Mouse (Mus musculus) retina, embryonic 14.5 days (tissue): ENCODE data around the gene Snd1.
"Not testable (repeated sequence)": the region's sequence is repeated elsewhere in the genome, so short reads cannot be mapped to it uniquely, and the experiment has no call there.

Experiments
- DNase-seq: peaks from one replicate; pipeline ENCODE4 v3.0.0-alpha.2; 2015; ENCODE audit warnings: low spot score

The Snd1 gene

DNA sequence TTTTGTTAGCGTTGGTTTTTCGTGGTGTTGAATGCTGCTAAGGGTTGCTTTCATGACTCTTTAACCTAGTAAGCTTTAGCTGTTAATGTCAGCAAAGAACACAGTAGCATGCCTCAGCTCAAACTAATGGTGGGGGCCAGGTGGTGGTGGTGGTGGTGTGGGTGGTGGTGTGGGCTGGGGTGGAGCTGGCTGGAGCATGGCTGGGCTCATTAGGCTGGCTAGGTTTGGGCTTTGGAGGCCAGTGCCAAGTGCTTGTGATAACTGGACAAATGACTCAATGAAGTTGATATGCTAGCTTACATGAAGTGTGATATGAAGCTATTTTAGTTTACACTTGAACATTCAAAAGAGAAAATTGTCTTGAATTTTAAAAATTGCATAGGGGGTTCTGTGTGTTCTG lies 11.1 kb downstream of the Snd1 start:
- no peak for DNase-seq

GRCm38 (mm10) chr6:28486471-28486870 lies 11.5 kb downstream of the Snd1 start:
- no peak for DNase-seq

DNA sequence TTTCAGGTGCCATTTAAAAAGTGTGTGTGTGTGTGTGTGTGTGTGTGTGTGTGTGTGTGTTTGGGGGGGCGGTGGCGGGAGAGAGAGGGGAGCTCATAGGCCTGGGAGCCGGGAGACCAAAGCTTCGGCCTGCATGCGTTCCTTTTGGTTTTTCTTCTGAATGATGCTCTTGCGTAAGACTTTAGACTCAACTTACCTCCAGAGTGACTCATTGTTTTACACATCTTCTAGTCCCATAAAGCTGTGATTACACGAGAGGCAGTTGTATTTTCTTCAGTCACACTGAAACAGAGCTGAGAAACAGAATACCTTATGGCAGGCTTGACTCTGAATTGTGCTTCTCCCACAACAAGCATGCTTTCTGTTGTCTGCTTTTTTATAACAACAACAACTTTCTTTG lies 12.0 kb downstream of the Snd1 start:
- DNase-seq: no peak

GRCm38 (mm10) chr6:28488204-28488851 lies 13.4 kb downstream of the Snd1 start:
- DNase-seq: no peak

DNA sequence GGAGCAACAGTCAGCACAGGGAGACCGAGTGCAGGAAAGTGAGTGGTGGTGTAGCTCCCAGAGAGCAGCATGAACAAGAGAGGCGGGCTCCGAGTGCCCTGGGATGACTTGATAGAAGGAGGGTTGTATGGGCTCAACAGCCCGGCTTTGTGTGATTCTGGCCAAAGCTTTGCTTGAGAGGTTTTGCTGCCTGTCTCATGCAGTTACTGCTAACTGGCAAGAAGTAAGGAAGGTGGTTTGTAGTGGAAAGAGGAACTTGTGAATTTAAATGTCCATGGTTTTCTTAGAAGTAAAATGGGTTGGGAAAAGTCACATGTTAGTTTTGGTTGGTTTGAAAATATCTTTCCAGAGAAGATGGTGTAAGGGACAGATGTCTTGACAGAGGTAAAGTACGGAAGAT lies 15.7 kb downstream of the Snd1 start:
- no peak for DNase-seq

DNA sequence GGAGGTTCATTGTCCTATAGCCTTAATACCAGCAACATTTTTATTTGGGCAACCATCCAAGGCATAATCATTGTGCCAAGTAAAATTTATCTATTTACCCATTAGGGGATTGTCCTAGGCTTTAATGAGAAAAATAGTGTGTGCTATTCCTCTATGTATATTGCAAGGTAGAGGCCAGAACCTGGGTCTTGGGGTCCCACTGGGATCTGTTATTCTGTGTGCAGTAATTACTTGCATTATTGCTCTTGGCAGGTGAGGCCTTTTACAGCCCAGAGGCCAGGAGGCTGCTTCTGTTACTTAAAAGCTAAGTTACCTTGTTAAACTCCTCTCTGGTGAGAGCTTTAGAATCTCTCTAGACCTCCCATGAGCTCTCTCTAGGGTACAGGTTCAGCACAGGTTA lies 16.3 kb downstream of the Snd1 start:
- no peak for DNase-seq

GRCm38 (mm10) chr6:28497837-28498236 lies 22.9 kb downstream of the Snd1 start:
- no peak for DNase-seq

DNA sequence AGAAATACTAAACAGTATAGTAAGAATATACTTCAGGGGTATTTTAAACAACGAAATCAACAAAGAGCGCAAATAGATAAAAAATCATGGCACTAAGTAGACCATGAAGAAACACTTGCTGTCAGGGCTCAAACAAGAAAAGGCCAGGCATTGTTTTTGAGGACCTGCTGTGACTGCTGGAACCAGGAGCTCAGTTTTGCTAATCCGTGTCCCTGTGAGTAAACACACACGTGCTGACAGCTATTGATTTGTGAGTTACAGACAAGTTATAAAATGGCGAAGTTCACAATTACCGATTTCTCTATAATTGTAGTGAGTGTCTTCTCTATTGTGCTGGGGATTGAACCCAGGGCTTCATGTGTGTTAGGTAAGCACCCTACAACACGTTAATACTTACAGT lies 27.6 kb downstream of the Snd1 start:
- DNase-seq: no peak

DNA sequence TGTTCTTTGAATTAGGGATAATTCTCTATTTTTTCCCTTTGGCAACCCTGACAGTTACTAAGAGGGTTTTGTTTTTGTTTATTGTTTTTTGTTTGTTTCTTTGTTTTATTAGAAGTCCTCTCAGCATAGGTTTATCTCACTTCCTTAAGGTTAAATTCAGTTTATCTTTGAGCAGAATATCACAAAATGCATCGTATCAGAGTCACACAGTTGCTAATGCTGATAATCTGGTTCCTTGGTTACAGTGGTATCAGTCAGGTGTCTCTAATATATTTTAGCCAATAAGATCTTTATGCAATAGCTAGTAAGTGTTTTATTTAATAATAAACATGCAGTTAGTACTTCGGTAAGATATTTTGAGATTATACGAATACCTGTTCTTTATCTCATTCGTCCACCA lies 28.2 kb downstream of the Snd1 start:
- no peak for DNase-seq

DNA sequence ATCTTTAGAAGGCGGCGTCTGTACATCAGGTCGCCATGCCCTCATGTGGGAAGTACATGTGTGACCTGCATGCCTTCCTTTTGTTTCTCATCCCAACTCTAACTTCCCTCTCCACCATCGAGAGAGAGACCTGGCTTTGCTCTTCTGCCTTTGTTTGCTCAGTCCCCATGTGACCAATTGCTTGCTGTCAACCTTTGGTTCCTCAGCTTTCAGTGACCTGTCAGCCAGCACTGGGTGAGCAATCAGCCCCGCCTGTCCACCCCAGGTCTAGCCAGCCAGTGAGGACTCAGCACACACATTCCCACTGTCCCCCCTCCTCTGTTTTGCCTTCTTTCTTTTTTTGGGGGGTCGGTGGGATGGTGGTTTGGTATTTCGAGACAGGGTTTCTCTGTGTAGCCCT lies 29.7 kb downstream of the Snd1 start:
- DNase-seq: no peak

DNA sequence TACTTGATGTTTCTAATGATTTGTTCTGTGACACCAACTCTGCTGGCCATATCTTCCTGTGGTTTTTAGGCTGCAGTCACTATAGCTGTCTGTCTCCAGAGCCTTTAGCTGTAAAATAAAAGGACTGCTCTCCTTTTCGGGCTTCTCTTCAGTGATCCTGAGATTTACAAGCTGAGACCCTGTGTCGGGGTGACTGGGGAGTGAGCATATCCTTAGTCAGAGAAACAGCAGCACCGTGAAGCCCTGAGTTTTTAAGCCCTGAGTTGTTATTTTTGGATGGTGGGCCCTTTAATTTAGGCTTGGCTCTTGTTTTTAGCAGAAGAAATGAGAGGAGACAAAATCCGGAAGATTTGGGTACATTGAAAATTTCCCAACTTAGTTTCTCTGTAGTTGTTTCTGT lies 32.8 kb downstream of the Snd1 start:
- no peak for DNase-seq

DNA sequence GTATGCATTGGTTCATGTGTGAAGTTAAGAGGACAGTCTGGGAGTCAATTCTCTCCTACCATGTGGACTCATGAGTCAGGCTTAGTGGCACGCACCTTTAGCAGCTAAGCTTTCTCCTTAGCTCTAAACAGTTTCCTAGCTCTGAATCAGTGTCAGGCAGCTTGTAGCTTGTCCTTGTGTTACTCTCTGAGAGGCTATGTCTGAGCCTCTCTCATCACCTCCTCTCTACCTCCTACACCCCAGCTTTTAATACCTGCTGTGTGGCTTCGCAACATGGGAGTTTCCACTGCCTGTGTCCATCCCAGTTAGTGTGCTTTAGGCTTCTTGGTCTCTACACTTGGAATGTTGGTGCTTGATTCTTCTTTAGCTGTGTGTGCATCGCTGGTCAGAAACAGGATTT lies 39.3 kb downstream of the Snd1 start:
- DNase-seq: no peak

DNA sequence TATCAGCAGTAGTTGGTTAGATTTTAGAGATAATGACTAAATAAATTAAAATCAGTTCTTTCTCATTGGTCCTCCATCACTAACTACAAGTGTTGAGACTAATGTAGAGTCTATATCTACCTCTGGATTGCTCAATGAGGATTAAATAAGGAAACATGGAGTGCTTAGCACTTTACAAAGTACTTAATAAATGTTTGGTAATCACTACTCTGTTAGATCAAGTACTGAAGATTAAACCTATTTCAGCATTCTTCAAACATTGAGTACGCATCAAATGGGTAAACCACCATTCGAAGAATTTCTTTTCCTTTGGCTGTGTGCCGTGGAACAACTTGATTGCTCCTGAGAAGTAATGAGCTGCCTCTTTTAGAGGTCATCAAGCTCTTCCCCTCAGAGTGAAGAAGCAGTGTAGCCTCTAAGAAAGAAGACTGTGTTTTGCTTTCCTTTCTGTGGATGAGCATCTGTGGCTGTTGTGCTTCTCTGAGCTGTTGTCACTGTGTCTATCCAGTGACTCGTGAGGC lies 40.0 kb downstream of the Snd1 start:
- DNase-seq: no peak

GRCm38 (mm10) chr6:28516618-28517017 lies 41.7 kb downstream of the Snd1 start:
- no peak for DNase-seq

GRCm38 (mm10) chr6:28517050-28517449 lies 42.1 kb downstream of the Snd1 start:
- no peak for DNase-seq

- DNase-seq: no peak
These were observed 44.5 kb downstream of the Snd1 start for GRCm38 (mm10) chr6:28519426-28519825.

- not testable (repeated sequence) for DNase-seq
These were observed 45.8 kb downstream of the Snd1 start for GRCm38 (mm10) chr6:28520787-28521186.

GRCm38 (mm10) chr6:28521416-28521815 lies 46.5 kb downstream of the Snd1 start:
- no peak for DNase-seq

DNA sequence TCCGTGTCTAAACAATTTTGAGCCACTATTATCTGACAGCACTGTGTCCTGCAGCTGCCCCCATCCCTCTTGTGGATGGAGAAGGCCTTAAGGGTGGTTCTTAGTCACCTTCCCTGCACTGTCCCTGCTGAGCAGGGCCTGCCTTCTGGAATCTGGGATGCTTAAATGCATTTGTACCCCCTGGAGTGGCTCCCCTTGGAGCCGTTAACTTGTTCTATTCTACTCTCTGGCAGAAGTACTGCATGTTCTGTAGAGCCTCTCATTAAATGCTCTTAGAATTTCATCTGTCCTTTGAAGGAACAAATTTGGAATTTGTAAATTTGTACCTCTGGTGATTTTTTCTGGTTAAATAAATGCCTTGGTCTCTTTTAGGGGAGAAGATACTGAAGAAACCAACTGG lies 50.6 kb downstream of the Snd1 start:
- no peak for DNase-seq

DNA sequence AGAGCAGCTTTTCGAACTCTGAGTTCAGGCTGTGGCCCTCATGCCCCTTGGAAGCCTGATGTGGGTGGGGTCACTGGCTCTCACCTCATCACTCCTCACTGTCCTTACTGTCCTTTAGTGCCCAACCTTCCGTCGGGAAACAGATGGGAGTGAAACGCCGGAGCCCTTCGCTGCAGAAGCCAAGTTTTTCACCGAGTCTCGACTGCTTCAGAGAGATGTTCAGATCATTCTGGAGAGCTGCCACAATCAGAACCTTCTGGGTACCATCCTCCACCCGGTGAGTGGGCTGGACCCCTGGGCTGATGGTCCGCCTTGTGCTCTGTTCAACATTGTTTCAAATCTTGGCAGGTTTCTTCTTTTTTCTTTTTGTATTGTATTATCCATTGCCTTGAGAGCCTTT lies 52.5 kb downstream of the Snd1 start:
- DNase-seq: no peak

DNA sequence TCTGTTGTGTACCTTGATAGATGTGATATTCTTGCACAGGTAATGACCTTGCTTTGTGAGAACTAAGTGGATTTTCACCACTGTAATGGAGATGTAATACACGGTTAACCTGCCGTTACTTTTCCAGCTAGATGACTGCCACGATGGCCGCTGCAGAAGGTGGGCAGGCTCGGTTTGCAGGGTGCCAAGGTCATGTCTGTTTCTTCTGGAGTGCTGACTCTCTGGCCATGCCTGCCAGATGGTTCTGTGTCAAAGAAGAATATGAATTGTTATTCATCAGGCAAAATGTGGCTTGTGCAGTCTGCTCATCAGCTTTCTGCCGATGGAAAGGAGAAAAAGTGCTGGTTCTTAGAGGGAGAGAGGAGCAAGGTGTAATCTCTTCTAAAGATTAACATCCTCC lies 53.3 kb downstream of the Snd1 start:
- no peak for DNase-seq

GRCm38 (mm10) chr6:28536464-28536863 lies 61.5 kb downstream of the Snd1 start:
- no peak for DNase-seq

DNA sequence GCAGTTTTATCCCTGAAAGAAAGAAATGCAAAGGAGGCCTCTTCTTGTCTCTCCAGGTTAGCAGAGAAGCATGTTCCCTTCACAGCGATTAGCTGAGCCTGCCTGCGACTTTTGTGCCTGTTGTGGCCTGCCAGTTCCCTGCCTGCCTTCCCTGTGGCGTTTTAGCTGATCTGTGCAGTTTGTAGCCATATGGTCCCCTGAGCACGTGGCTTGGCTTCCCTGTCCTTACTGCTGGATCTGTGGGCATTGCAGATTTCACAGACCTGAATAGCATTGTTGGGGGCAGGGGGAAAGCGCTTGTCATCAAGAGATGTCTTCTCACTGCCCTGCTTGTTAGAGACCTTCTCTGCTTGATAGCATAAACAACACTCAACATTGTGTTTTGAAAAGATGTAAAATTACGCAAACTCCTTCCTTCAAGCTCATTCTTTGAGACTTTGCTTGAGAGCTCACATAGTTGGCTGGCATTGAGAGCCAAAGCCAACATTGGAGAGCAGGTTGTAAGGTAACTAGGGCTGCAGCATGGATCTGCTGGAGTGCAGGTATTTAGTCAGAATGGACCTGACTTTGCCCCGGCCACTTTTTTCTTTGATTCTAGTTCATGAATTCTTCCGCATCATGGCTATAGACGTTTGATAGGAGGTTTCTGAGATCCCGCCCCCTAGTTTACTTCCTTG lies 63.0 kb downstream of the Snd1 start:
- DNase-seq: peak; percentile 57

GRCm38 (mm10) chr6:28542298-28542701 lies 67.4 kb downstream of the Snd1 start:
- peak; percentile 7 for DNase-seq
